Mouse (Mus musculus) midbrain, embryonic 15.5 days (tissue): ENCODE data around the gene C8g. TPM values are rescaled to one million over a fixed set of nuclear protein-coding genes. Genes with fewer than 3 reads are reported as not detected.

Source experiments
- ATAC-seq: fragments of 200-750 bp; cut with Nextera tagmentation; replicated peaks from 2 replicates; pipeline ENCODE4 v1.8.0; 2017; ENCODE audit warnings: moderate TSS enrichment
- H3K27ac ChIP-seq: fragments of 300-500 bp; sonication (generic); 2 replicates; pipeline ENCODE4 v1.5.1; 2015; ENCODE audit warnings: mild to moderate bottlenecking, inconsistent platforms
- H3K27me3 ChIP-seq: fragments of 300-500 bp; sonication (generic); replicated peaks from 2 replicates; pipeline ENCODE4 v1.6.1; 2015; ENCODE audit warnings: inconsistent platforms
- H3K36me3 ChIP-seq: fragments of 300-500 bp; sonication (generic); replicated peaks from 2 replicates; pipeline ENCODE4 v1.6.1; 2015; ENCODE audit warnings: inconsistent platforms
- H3K4me1 ChIP-seq: fragments of 300-500 bp; sonication (generic); 2 replicates; pipeline ENCODE4 v1.6.1; 2015; ENCODE audit warnings: inconsistent platforms
- H3K4me2 ChIP-seq: fragments of 300-500 bp; sonication (generic); 2 replicates; pipeline ENCODE4 v1.6.1; 2015; ENCODE audit warnings: inconsistent platforms, mild to moderate bottlenecking, moderate library complexity
- H3K4me3 ChIP-seq: fragments of 300-500 bp; sonication (generic); 2 replicates; pipeline ENCODE4 v1.5.1; 2015; ENCODE audit warnings: mild to moderate bottlenecking, inconsistent platforms
- H3K9ac ChIP-seq: fragments of 300-500 bp; sonication (generic); 2 replicates; pipeline ENCODE4 v1.6.1; 2015; ENCODE audit warnings: mild to moderate bottlenecking, inconsistent platforms
- H3K9me3 ChIP-seq: fragments of 300-500 bp; sonication (generic); 2 replicates; pipeline ENCODE4 v1.6.1; 2016; ENCODE audit warnings: inconsistent platforms
- WGBS: fragments of 180-500 bp; shearing (Covaris S2); methylation state at CpG from one replicate; pipeline ENCODE4 v1.1.7; 2015; ENCODE audit warnings: mixed read lengths; 5-methylcytosine and 5-hydroxymethylcytosine counted together
- polyA plus RNA-seq: library from polyadenylated mRNA; unstranded; fragments of >200 nt; fragmentation: Nextera tagmentation; extraction: Ambion mirVana; gene quantifications from 2 replicates; pipeline ENCODE4 v1.2.1, GENCODE M21; 2015

The C8g gene
- polyA plus RNA-seq, 1 experiment from 2014 or later = 7.4 TPM

GRCm38 (mm10) chr2:25477541-25477940, 24.0 kb downstream of the C8g start:
- Histone ChIP-seq H3K27ac (no peak overlapping the region), H3K9me3 (no peaks in the 10 kb centered on the region), H3K27me3 (no peaks in the 10 kb centered on the region), H3K4me1 (no peaks in the 10 kb centered on the region), H3K36me3 (no peaks in the 10 kb centered on the region), H3K4me3 (no peak overlapping the region), H3K4me2 (no peak overlapping the region), H3K9ac (no peak overlapping the region)
- no peak for ATAC-seq
- WGBS = 86% methylated on average over 8 of the region's 8 CpGs

- no peak for ATAC-seq
- Histone ChIP-seq H3K36me3 (no peaks in the 10 kb centered on the region), H3K4me1 (no peaks in the 10 kb centered on the region), H3K4me3 (no peak overlapping the region), H3K27me3 (no peaks in the 10 kb centered on the region), H3K9ac (no peak overlapping the region), H3K4me2 (no peak overlapping the region), H3K9me3 (no peaks in the 10 kb centered on the region), H3K27ac (no peak overlapping the region)
- WGBS = 75% methylated on average over 2 of the region's 2 CpGs
These were observed 29.0 kb downstream of the C8g start for GRCm38 (mm10) chr2:25472550-25472949.

- no peaks in the 10 kb centered on the region for H3K36me3 ChIP-seq
- H3K9ac ChIP-seq = no peak within 1 kb of the TSS
- H3K4me3 ChIP-seq = no peak within 1 kb of the TSS
- WGBS = 73% methylated on average over 6 of the region's 6 CpGs
- H3K4me1 ChIP-seq = 0 out of 2 replicates have a peak, but pooled peaks cover 3% of the 10 kb centered on the region
- H3K4me2 ChIP-seq = no peak within 1 kb of the TSS
- ATAC-seq = no peak
- no peaks in the 10 kb centered on the region for H3K27me3 ChIP-seq
- no peaks in the 10 kb centered on the region for H3K9me3 ChIP-seq
- 0 out of 2 replicates have a peak within 1 kb of the TSS, but pooled peaks have one; percentile 18 for H3K27ac ChIP-seq
These were observed 31.6 kb downstream of the C8g start, which contains the start of gene Ptgds for GRCm38 (mm10) chr2:25469969-25470368. Ptgds (minus strand) TSS chr2:25470046.

- ATAC-seq = peak; percentile 28; the same call in 1 of the 2 replicates
- 71% methylated on average over 10 of the region's 10 CpGs for WGBS
- Histone ChIP-seq H3K27me3 (no peaks in the 10 kb centered on the region), H3K27ac (0 out of 2 replicates have a peak overlapping the region, but pooled peaks have one; percentile 18), H3K9ac (no peak overlapping the region), H3K4me1 (0 out of 2 replicates have a peak, but pooled peaks cover 3% of the 10 kb centered on the region), H3K4me3 (no peak overlapping the region), H3K9me3 (no peaks in the 10 kb centered on the region), H3K36me3 (no peaks in the 10 kb centered on the region), H3K4me2 (no peak overlapping the region)
These were observed 32.3 kb downstream of the C8g start for GRCm38 (mm10) chr2:25468962-25469915.

- Histone ChIP-seq H3K4me3 (no peak overlapping the region), H3K4me2 (no peak overlapping the region), H3K27ac (no peak overlapping the region), H3K9ac (no peak overlapping the region), H3K36me3 (no peaks in the 10 kb centered on the region), H3K9me3 (no peaks in the 10 kb centered on the region), H3K4me1 (0 out of 2 replicates have a peak, but pooled peaks cover 3% of the 10 kb centered on the region), H3K27me3 (no peaks in the 10 kb centered on the region)
- no peak for ATAC-seq
- WGBS = 77% methylated on average over 14 of the region's 14 CpGs
These were observed 33.8 kb downstream of the C8g start for GRCm38 (mm10) chr2:25467606-25468303.

- WGBS = 34% methylated on average over 10 of the region's 10 CpGs
- no peak overlapping the region for H3K9ac ChIP-seq
- no peaks in the 10 kb centered on the region for H3K36me3 ChIP-seq
- no peak overlapping the region for H3K4me2 ChIP-seq
- H3K4me3 ChIP-seq = no peak overlapping the region
- peak overlapping the region; percentile 19 for H3K27ac ChIP-seq
- peaks cover 10% of the 10 kb centered on the region for H3K4me1 ChIP-seq
- no peaks in the 10 kb centered on the region for H3K27me3 ChIP-seq
- H3K9me3 ChIP-seq = no peaks in the 10 kb centered on the region
- no peak for ATAC-seq
These were observed 35.5 kb downstream of the C8g start for GRCm38 (mm10) chr2:25465816-25466635.

GRCm38 (mm10) chr2:25465256-25465655, 36.3 kb downstream of the C8g start:
- H3K4me1 ChIP-seq = peaks cover 11% of the 10 kb centered on the region
- no peak for ATAC-seq
- H3K36me3 ChIP-seq = no peaks in the 10 kb centered on the region
- no peak overlapping the region for H3K4me3 ChIP-seq
- no peak overlapping the region for H3K27ac ChIP-seq
- no peak overlapping the region for H3K9ac ChIP-seq
- H3K27me3 ChIP-seq = no peaks in the 10 kb centered on the region
- no peaks in the 10 kb centered on the region for H3K9me3 ChIP-seq
- 92% methylated on average over 2 of the region's 2 CpGs for WGBS
- no peak overlapping the region for H3K4me2 ChIP-seq

GRCm38 (mm10) chr2:25463630-25464029, 37.9 kb downstream of the C8g start:
- peaks cover 27% of the 10 kb centered on the region for H3K4me1 ChIP-seq
- WGBS = 90% methylated on average over 3 of the region's 3 CpGs
- H3K27me3 ChIP-seq = no peaks in the 10 kb centered on the region
- H3K9me3 ChIP-seq = no peaks in the 10 kb centered on the region
- ATAC-seq = no peak
- H3K27ac ChIP-seq = no peak overlapping the region
- no peaks in the 10 kb centered on the region for H3K36me3 ChIP-seq
- H3K9ac ChIP-seq = no peak overlapping the region
- H3K4me3 ChIP-seq = no peak overlapping the region
- no peak overlapping the region for H3K4me2 ChIP-seq

GRCm38 (mm10) chr2:25461407-25461806, 40.1 kb downstream of the C8g start:
- 25% methylated on average over 3 of the region's 3 CpGs for WGBS
- ATAC-seq = peak; percentile 5
- H3K27ac ChIP-seq = peak overlapping the region; percentile 97
- no peaks in the 10 kb centered on the region for H3K9me3 ChIP-seq
- no peaks in the 10 kb centered on the region for H3K27me3 ChIP-seq
- H3K4me2 ChIP-seq = peak overlapping the region; percentile 89
- H3K4me3 ChIP-seq = peak overlapping the region; percentile 90
- peaks cover 6% of the 10 kb centered on the region for H3K36me3 ChIP-seq
- H3K9ac ChIP-seq = peak overlapping the region; percentile 83
- peaks cover 29% of the 10 kb centered on the region for H3K4me1 ChIP-seq

GRCm38 (mm10) chr2:25460551-25461309, 40.8 kb downstream of the C8g start, which contains the start of gene Paxx:
Paxx (minus strand) TSS chr2:25461094.
- Histone ChIP-seq H3K4me1 (peaks cover 26% of the 10 kb centered on the region), H3K4me2 (peak within 1 kb of the TSS; percentile 89), H3K27ac (peak within 1 kb of the TSS; percentile 97), H3K9ac (peak within 1 kb of the TSS; percentile 83), H3K36me3 (peaks cover 6% of the 10 kb centered on the region), H3K4me3 (peak within 1 kb of the TSS; percentile 90), H3K27me3 (no peaks in the 10 kb centered on the region), H3K9me3 (no peaks in the 10 kb centered on the region)
- ATAC-seq = peak; percentile 88
- under 1% methylated on average over 48 of the region's 48 CpGs for WGBS

- 27% methylated on average over 5 of the region's 5 CpGs for WGBS
- peaks cover 6% of the 10 kb centered on the region for H3K36me3 ChIP-seq
These were observed 41.4 kb downstream of the C8g start for GRCm38 (mm10) chr2:25460135-25460534.

More at GRCm38 (mm10) chr2:25460135-25460534, 41.4 kb downstream of the C8g start:
- peaks cover 26% of the 10 kb centered on the region for H3K4me1 ChIP-seq
- no peaks in the 10 kb centered on the region for H3K27me3 ChIP-seq
- H3K9me3 ChIP-seq = no peaks in the 10 kb centered on the region
- H3K4me3 ChIP-seq = peak overlapping the region; percentile 90
- peak overlapping the region; percentile 89 for H3K4me2 ChIP-seq
- peak overlapping the region; percentile 97 for H3K27ac ChIP-seq
- peak overlapping the region; percentile 83 for H3K9ac ChIP-seq
- ATAC-seq = peak; percentile 21
